Mouse (Mus musculus): ENCODE measurements around the gene C1qtnf7.

C1qtnf7 gene

DNA sequence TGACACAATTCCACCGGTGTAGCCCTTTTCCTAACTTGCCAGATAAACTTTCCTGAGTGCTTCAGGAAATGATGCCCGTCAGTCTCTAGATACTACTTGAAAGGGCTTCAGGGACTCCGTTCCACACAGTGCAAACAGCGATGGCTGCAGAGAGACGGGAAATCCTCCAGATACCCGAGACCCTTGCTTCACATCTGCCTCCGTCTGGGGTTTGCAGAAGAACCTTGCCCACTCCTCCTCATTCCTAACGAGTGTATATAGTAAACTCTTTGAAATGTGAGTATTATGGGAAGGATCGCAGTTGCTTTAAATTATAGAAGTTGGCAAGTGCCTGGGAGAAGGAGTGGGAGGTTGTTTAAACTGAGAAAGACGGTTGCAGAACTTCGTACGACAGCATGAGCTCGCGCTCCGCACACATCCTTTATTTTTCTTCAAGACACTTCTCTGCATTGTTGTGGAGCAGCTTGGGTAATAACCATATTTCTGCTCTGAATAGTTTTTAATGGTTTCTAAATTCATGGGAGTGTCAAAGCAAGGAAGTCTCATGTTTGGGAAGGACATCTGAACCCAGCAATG, at the start of gene C1qtnf7:
C1qtnf7 (plus strand) TSS at position 138 of the 576 bp plus-strand sequence.
- in situ Hi-C loops (cut with MboI; ENCODE audit: unreplicated experiment in 2 of 2), result no loop called here

- in situ Hi-C loops (cut with MboI; ENCODE audit: unreplicated experiment in 2 of 2), result no loop called here
These were observed 48.6 kb upstream of the C1qtnf7 start for GRCm38 (mm10) chr5:43466762-43467161.

GRCm38 (mm10) chr5:43467214-43467613, 48.1 kb upstream of the C1qtnf7 start:
- in situ Hi-C loops (cut with MboI; ENCODE audit: unreplicated experiment in 2 of 2), result no loop called here

DNA sequence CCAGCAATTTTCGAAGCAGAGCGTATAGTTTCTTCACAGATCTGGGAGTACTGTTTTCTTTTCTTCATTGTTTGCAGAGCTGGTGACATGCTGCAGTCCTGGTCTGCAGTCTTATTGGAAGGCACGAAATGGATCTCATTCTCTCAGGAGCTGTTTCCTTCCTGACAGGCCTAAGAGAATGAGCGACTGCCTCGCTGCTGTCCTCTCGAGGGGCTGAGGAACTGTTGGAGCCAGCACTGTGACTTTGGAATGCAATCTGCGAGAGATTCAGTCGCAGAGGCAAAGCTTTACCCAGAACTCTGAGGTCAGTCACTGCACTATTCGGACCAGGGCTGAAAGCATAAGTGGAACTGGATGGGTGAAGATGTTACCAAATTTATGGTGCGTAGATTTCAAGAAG, 46.4 kb upstream of the C1qtnf7 start:
- in situ Hi-C loops (cut with MboI; ENCODE audit: unreplicated experiment in 2 of 2), result no loop called here

GRCm38 (mm10) chr5:43477953-43478352, 37.4 kb upstream of the C1qtnf7 start:
- in situ Hi-C loops (cut with MboI; ENCODE audit: unreplicated experiment in 2 of 2), result no loop called here

GRCm38 (mm10) chr5:43480046-43480445, 35.3 kb upstream of the C1qtnf7 start:
- in situ Hi-C loops (cut with MboI; ENCODE audit: unreplicated experiment in 2 of 2), result no loop called here

GRCm38 (mm10) chr5:43480786-43481185, 34.6 kb upstream of the C1qtnf7 start:
- in situ Hi-C loops (cut with MboI; ENCODE audit: unreplicated experiment in 2 of 2), result no loop called here

DNA sequence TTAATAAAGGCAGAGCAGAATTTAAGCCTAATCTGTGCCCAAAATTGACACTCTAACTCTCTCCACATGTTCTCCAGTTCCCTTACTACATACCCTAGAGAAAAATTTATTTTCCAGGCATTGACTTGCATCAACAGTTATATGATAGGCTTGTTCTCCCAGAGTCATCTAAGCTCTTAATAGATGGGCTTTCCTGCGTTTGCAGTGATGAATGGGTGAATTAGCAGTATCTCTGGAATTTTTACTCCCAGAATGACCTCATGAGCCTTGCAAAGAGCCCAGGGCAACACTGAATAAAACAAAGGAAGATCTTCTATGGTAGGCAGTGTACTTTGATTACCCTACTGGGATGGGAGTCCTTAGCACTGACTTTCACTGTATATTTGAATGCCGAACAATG, 33.5 kb upstream of the C1qtnf7 start:
- in situ Hi-C loops (cut with MboI; ENCODE audit: unreplicated experiment in 2 of 2), result no loop called here

GRCm38 (mm10) chr5:43501887-43502286, 13.5 kb upstream of the C1qtnf7 start:
- in situ Hi-C loops (cut with MboI; ENCODE audit: unreplicated experiment in 2 of 2), result no loop called here

DNA sequence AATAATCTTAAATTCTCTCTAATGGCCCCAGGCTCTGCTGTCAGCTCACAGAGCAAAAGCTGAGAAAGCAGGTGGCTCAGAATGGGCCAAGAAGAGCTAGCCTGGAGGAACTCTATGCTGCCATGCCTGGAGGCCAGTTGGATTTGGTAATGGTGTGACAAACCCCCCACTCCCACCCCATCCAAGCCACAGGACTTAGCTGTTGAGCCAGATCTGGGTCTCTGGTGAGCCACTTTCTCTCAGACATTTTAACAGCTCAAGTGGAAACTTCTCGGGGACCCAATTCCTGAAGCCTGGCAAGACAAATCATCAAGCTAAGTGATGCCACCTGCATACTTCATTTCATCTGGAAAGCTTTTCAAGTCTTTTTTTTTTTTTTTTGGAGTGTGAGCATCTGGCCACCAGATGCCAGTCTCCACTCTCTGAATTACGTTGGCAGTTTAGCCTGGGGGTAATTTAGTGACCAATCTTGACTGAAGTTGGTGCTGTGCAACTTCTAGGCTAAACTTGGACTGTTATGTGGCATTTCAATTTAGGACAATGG, 11.0 kb upstream of the C1qtnf7 start:
- in situ Hi-C loops (cut with MboI; ENCODE audit: unreplicated experiment in 2 of 2), result no loop called here

GRCm38 (mm10) chr5:43508470-43508869, 6.9 kb upstream of the C1qtnf7 start:
- in situ Hi-C loops (cut with MboI; ENCODE audit: unreplicated experiment in 2 of 2), result no loop called here

- in situ Hi-C loops (cut with MboI; ENCODE audit: unreplicated experiment in 2 of 2), result no loop called here
These were observed 6.4 kb upstream of the C1qtnf7 start for GRCm38 (mm10) chr5:43508892-43509291.

- in situ Hi-C loops (cut with MboI; ENCODE audit: unreplicated experiment in 2 of 2), result no loop called here
These were observed 4.2 kb upstream of the C1qtnf7 start for GRCm38 (mm10) chr5:43511126-43511525.

- in situ Hi-C loops (cut with MboI; ENCODE audit: unreplicated experiment in 2 of 2), result no loop called here
These were observed 1.2 kb downstream of the C1qtnf7 start for GRCm38 (mm10) chr5:43516491-43516890.

GRCm38 (mm10) chr5:43517313-43517712, 2.0 kb downstream of the C1qtnf7 start:
- in situ Hi-C loops (cut with MboI; ENCODE audit: unreplicated experiment in 2 of 2), result no loop called here

- in situ Hi-C loops (cut with MboI; ENCODE audit: unreplicated experiment in 2 of 2), result no loop called here
These were observed 4.6 kb downstream of the C1qtnf7 start for GRCm38 (mm10) chr5:43519905-43520304.

DNA sequence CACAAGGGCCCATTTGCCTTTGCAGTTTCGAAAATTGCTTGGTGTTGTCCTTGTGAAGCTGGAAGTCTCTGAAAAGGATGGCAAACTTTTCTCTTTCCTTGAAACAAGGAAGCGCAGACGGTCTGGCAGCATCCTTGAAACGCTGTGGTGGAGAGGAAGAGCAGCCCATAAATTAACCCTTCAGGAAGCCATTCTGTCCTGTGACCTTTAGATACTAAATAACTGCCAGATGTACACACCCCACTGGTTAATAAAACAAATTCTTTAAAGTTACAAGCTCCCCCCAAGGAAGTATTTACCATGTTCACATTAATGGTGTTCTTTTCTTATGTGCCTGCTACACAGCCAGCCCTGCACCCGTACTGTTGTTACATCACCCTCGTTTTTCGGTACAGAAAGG, 6.0 kb downstream of the C1qtnf7 start:
- in situ Hi-C loops (cut with MboI; ENCODE audit: unreplicated experiment in 2 of 2), result no loop called here

DNA sequence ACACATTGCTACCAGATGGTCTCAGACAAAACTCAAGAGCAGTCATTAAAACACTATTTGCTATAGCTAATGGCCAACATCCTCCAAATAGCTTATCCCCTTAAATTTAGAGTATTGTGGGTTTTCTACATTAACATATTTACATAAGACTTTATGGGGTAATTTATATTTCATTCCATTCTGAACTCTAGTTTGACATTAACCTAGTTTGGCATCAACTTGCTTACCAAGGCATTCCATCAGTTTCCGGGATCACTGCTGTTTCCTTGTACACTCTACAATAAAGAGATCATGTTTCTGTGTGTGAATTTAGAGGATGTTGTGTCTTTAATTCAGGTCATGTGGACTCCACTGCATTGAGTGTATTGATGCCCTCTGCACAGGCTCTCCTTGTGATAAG, 7.5 kb downstream of the C1qtnf7 start:
- in situ Hi-C loops (cut with MboI; ENCODE audit: unreplicated experiment in 2 of 2), result no loop called here

GRCm38 (mm10) chr5:43526874-43527584, 11.7 kb downstream of the C1qtnf7 start:
- in situ Hi-C loops (cut with MboI; ENCODE audit: unreplicated experiment in 2 of 2), result no loop called here

DNA sequence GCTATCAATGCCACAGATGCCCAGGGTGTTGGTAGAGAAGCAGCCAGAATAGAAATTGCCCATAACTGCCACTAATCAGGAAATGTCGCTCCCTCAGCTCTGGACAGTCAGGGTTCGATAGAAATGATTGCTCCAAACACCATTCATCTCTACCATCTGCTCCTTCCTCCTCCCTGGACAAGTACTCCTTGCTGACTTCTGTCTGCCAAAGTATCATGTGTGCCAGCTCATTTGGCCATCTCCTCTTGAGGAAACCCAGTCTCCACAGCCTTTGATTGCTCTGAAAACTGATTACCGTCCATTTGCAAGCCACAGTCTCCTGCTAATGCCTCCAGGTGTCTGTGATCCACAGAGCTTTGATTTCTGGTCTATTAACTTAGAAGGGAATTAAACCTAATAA, 14.8 kb downstream of the C1qtnf7 start:
- in situ Hi-C loops (cut with MboI; ENCODE audit: unreplicated experiment in 2 of 2), result no loop called here

- in situ Hi-C loops (cut with MboI; ENCODE audit: unreplicated experiment in 2 of 2), result no loop called here
These were observed 15.5 kb downstream of the C1qtnf7 start for GRCm38 (mm10) chr5:43530886-43531285.

Data from v-Abl transformed pro-B cells (cell line).